Mouse (Mus musculus) 416B (cell line): Measurements from ENCODE around the gene Xlr4a.
"Not testable (repeated sequence)": the region's sequence is repeated elsewhere in the genome, so short reads cannot be mapped to it uniquely, and the experiment has no call there.

ENCODE experiments used
- DNase-seq: peaks from one replicate; pipeline ENCODE4 v3.0.0; 2011; ENCODE audit warnings: low read depth

Xlr4a gene

GRCm38 (mm10) chrX:73082267-73083055, at the start of gene Xlr4a:
TSS of gene Xlr4a (minus strand) at chrX:73082478.
- DNase-seq = not testable (repeated sequence)

DNA sequence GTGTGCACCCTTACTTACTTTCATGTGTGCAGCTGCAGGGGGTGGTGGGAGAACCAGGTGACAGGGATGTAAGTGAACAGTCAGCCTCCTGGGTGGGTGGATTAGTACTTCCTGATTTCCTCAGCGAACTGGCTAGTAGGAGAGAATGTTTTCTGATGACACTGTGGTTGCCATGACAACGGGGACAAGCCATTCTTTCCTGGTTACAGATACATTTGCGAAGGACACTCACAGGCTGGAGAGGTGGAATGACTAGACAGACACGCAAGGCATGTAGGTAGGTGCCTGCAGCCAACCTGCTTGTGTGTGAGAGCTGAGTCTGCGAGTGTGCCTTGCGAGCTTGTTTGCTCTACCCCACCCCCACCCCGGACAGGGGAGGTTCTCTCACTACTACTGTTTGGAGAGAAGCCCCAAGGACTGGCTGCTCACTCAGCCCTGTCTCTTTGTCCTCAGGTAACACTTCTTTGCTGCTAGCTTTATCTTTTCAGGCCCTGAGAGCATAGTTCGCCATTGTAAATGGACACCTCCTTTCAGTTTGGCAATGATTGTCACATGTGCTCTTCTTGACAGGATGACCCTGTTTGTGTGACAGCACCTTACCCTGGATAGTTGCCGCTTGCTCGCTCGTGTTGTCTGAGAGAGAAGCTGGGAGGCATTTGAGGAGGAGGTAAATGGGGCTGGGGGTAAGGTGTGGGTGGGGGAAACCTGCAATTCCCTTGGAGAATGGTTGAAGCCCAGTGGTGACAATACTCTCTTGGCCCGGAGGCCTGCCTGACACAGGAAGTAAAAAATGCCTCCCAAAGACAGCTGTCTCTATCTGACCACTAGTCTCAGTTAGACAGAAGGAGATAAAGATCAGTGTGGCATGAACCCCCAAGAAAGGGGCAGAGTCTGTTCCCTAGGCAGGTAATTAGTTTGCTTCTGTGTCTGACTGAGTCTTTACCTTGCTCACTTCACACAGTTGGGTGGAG, 40.9 kb upstream of the Xlr4a start:
- DNase-seq = not testable (repeated sequence)

DNA sequence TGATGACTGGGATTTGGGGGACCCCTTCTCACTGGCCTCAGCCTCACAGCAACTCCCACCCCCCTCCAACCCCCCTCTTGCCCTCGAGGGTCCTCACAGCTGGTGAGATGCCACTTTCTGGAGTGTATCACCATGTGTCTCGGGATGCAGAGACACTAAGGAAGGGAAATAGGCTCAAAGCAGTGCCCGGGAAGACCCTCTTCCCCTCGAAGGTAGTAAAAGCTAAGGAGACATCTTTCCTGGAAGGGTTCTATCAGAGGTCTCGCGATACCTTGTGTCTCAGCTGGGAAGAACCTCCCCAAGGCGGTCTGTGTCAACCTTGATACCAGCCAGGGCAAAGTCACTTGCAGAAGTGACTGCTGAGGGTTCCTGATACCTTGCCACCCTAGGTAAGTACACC, 34.5 kb upstream of the Xlr4a start, which contains the start of gene Gm14685:
Gm14685 (plus strand) TSS at position 301 of the 400 bp plus-strand sequence.
- not testable (repeated sequence) for DNase-seq

DNA sequence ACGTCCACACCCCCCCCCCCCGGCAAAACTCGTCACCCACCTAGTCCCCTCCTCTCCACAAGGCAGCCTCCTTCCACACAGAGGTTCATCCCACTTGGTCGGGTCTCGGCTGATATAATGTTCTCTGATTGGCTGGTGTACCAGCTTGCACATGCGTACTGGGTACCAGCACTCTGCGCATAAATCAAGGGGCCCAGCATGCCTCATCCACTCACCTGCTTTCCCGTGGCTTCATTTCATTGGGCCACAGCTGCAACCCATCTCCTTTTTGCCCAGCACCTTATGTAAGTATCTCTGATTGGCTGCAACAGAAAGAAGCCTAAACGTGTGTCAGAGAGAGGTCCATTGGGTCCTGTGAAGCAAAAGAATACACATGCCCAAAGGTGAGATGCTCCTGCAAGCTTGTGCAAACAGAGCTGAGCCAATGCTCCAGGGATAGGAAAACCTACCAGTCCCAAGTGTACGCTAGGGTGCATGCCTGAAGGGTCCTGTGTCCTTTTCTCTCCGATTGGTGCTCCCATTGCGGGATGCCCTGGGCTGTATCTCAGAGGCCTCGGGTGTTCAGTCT, 14.7 kb upstream of the Xlr4a start, which contains the start of gene Xlr3a:
Xlr3a (minus strand) TSS at position 155 of the 568 bp plus-strand sequence.
- not testable (repeated sequence) for DNase-seq

DNA sequence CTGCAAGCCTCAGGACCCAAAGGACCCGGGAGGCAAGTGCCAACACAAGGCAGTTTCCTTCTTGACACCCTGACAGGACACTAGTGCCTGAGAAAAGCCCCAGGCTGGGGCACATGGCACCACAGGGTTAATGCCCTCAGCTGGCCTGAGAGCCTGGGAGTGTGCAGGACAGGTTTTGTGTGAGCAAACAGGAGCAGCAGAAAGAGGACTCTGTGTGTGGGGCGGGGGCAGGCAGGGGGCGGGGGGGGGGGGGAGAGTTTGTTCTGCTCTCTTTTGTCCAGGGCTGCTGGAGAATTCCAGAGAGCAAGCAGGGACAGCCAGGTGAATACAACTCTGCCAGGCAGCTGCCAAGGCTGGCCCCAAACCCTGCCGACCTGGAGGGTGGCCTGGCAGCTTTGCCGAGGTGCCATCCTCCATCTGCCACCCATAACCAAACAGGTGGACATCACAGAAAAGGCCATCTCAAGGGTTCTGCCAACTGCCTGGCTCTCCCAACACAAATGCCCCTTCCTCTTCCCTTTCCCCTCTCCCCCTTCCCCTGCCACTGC, 15.4 kb downstream of the Xlr4a start:
- not testable (repeated sequence) for DNase-seq

DNA sequence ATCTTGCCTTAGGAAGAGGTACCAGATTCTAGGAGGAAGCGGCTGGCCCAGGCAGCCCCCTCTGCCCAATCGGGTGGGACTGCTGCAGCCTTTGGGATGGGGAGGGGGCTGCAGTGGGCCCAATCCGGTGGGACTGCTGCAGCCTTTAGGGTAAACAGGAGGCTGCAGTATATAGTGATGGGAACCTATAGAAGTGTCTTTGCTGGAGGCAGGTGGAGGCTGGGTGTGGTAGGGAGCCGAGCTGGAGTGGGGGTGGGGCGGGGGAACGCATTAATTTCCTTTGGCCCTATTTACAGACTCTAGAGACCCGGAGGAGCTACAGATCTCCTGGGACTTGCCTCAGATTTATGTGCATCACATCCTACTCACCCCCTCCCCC, 17.9 kb downstream of the Xlr4a start, which contains the start of gene Pnma3:
Pnma3 (plus strand) TSS at position 373 of the 379 bp plus-strand sequence.
- no peak for DNase-seq

DNA sequence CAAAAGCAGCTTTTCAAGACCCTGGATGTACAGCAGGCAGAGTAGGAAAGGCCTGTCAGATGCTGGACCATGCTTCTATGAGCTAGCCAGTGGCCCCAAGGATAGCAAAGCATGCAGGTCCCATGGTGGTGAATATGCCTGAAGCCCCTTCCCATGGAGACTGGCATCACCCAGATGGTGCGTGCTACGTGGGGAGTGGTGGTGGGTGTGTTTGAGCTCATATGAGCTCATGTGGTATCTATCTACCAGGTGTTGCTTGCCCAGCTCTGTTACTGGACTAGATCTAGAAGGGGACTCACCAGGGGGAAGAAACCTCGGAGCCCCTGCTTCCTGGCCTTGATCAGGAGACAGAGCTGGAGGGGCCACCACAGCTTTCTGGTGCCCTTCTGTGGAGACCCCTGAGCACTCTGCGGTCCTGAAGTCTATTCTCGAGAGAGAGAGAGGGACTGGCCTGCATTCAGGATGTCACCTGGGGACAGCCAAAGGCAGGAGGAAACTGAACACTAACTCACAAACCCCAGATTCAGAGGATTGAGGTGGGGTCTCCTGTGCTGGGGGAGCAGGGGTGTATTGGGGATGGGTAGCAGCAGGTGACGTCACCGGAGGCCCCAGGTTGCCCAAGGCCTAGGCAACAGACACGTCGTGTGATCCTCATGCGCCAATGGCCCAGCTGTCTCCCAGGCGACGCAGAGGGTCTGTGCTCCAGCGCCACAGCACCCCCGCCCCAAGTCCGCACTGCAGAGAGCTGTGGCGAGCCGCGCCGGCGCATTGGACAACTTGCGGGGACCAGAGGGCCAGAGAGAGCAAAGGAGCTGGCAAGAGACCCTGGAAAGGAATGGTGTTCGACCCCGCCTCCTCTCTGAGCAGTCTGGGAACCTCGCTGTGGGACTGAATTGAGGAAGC, 18.5 kb downstream of the Xlr4a start:
- DNase-seq = no peak

GRCm38 (mm10) chrX:73062323-73062722, 20.0 kb downstream of the Xlr4a start:
- peak; percentile 14 for DNase-seq

GRCm38 (mm10) chrX:73061528-73061927, 20.8 kb downstream of the Xlr4a start:
- DNase-seq = no peak

GRCm38 (mm10) chrX:73053860-73054563, 28.3 kb downstream of the Xlr4a start:
- DNase-seq = peak; percentile 92

DNA sequence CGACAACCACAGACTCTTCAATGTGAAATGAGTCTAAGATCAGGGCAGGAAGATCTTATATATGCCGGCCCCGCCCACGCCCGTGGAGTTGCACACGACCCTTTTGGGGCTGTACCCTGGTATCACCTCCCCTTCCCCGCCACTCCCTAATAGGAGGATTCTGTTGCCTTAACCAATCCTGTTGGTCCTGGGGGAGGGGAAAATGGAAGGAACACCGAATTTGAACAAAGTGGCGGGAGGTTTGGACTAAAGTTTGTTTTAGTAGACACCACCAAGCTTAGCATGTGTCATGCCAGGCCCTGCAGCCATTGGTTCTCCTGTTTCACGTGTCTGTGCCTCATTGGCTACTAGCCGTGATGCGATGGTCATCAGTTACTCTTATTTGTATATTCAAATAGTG, 42.6 kb downstream of the Xlr4a start:
- no peak for DNase-seq

GRCm38 (mm10) chrX:73038831-73039230, 43.4 kb downstream of the Xlr4a start:
- DNase-seq = no peak

GRCm38 (mm10) chrX:73037003-73037402, 45.3 kb downstream of the Xlr4a start, which contains the start of gene Pnma5:
TSS of gene Pnma5 (minus strand) at chrX:73037103.
- DNase-seq = no peak
